Mouse (Mus musculus): Measurements from ENCODE around the gene Col6a3.

The Col6a3 gene

DNA sequence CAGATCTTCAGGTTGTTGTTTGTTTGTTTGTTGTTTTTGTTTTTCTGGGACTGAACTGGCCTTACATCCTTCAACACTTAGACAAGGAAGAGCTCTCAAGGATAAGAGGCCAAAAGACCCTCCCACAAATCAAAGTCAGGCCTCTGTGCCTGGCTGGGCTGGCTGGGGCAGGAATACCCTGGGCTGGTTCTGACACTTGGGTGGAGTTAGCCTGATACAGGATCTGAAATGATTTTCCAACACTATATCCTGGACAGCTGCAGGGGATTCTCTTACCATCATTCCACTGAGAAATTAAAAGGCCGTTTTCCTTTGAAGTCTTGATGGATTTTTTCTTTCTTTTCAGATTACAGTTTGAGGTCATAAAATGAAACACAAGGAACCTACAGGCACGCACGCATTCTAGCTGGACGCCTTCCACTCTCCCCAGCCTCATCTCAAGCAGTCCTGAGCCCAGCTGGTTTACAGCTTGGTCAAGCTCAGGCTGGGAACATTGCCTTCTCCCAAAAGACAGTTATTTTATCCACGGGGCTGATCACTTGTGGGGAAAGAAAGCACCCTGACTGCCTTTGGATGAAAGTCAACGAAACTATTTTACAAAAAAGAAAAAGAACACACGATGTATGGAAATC lies 123.0 kb downstream of the Col6a3 start:
- DNase-seq, result no peak

DNA sequence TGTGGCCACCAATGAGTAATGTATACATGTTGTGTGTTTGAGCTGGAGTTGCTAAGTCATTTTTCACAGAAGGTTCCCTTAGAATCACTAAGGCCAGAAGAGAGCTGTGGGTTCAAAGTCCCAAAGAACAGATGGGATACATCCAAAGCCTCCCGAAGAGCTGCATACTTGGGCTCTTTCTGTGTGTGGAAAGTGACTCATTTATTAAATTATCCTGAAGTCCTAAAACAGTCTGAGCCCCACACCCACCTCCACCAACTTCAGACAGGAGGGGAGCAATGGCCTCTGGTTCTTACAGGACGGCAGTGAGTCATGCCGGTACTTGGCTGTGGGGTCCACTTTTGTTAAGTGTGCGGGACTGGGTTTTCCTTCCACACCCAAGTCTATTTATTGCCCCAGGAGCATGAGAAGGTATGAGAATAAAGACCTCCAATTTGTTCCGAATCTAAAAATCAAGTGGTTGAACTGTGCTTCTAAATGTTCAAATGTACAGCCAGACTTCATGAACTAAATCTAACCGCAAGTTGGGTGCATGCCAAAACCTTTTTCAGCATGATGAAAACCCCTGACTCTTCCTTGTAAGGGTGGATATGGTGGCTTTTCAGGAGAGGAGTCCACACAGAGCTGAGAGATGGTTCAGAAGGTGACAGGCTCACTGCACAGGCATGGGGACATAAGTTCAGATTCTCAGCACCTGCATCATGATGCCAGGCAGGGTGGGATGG lies 124.8 kb downstream of the Col6a3 start:
- no peak for DNase-seq

DNA sequence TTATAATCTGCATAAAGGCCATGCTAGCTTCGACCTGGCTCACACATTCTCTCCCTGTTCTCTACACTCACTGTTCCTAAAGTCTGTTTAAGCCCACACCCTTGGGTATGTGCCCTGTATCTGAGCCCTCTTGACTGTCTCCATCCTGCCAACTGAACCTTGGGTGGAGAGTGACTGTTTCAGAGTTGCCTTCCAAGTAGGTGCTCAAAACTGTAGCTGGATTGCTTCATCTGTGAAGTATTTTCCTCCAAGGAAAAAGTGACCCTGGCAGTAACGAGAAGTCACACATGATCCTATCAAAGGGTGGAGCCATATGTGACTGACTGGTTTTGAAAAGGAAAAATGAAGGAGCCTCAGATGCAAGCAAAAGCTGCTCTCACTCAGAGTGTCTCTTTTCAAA lies 127.5 kb downstream of the Col6a3 start:
- no peak for DNase-seq
